Mouse (Mus musculus): ENCODE data around the gene Snx32. TPM values are rescaled to one million over a fixed set of nuclear protein-coding genes. Genes with fewer than 3 reads are reported as not detected.

Snx32 gene
- total RNA-seq, 2 experiments from 2014 or later: 5.1 TPM

DNA sequence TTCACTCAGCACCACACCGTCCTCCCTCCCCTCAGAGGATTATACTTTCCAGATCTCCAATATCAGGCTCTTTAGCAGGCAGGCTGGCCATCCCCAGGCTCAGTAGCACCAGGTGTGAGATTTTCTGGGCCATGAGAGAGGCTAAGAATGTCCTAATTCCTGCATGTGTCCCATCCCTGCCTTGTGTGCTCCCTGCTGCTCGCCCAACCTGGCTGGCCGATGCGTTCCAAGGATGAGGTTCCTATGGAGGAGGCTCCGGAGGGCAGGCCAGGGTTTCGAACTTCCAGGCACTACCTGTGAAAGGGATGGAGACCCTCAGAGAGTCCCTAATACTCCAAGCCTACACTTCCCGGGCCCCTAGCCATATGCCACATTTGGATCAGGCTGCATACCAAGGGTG, 24.5 kb downstream of the Snx32 start:
- intact Hi-C loops (cut with DNase I): loop anchor here (2.0 to 5.0 kb wide), 3 partner anchors 21 to 119 kb away; partner anchors contain the start of genes Banf1, Eif1ad and Sart1
- no peak for DNase-seq

GRCm38 (mm10) chr19:5485371-5485770, 25.0 kb downstream of the Snx32 start:
- intact Hi-C loops (cut with DNase I): loop anchor here (5.0 kb wide), 2 partner anchors 98 to 118 kb away; partner anchors contain the start of genes Banf1, Eif1ad and Sart1
- DNase-seq: no peak

- intact Hi-C loops (cut with DNase I): no loop called here
- DNase-seq: no peak
These were observed 25.8 kb downstream of the Snx32 start for GRCm38 (mm10) chr19:5484496-5484895.

- intact Hi-C loops (cut with DNase I): no loop called here
- no peak for DNase-seq
These were observed 26.7 kb downstream of the Snx32 start for GRCm38 (mm10) chr19:5483386-5484359.

GRCm38 (mm10) chr19:5481398-5481797, 28.9 kb downstream of the Snx32 start:
- no peak for DNase-seq
- intact Hi-C loops (cut with DNase I): no loop called here

GRCm38 (mm10) chr19:5480016-5480415, 30.3 kb downstream of the Snx32 start:
- DNase-seq: no peak
- intact Hi-C loops (cut with DNase I): no loop called here

DNA sequence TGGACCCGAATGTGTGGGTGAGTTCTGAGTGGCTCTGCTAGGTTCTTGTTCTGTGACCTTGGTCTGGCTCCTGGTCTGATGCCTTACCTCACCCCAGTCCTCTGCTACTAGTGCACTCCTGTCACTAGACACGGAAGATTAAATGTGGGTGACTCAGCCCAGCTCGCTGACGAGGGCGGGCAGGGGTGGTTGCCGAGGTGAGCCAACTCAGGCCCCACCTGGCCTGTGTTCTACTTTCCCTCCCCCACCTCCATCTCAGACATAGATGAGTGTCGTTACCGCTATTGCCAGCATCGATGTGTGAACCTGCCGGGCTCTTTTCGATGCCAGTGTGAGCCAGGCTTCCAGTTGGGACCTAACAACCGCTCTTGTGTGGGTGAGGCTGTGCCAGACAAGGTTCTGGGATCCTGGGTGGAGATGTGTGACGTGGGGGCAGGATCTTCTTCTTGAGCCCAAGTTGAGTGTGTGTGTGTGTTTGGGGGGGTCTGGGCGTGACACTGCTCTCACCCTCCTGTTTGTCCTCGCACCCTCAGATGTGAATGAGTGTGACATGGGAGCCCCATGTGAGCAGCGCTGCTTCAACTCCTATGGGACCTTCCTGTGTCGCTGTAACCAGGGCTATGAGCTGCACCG, 32.6 kb downstream of the Snx32 start:
- DNase-seq: no peak
- intact Hi-C loops (cut with DNase I): no loop called here

GRCm38 (mm10) chr19:5477004-5477667, 33.2 kb downstream of the Snx32 start:
- intact Hi-C loops (cut with DNase I): no loop called here
- no peak for DNase-seq

GRCm38 (mm10) chr19:5475069-5475714, 35.1 kb downstream of the Snx32 start:
- no peak for DNase-seq
- intact Hi-C loops (cut with DNase I): no loop called here

DNA sequence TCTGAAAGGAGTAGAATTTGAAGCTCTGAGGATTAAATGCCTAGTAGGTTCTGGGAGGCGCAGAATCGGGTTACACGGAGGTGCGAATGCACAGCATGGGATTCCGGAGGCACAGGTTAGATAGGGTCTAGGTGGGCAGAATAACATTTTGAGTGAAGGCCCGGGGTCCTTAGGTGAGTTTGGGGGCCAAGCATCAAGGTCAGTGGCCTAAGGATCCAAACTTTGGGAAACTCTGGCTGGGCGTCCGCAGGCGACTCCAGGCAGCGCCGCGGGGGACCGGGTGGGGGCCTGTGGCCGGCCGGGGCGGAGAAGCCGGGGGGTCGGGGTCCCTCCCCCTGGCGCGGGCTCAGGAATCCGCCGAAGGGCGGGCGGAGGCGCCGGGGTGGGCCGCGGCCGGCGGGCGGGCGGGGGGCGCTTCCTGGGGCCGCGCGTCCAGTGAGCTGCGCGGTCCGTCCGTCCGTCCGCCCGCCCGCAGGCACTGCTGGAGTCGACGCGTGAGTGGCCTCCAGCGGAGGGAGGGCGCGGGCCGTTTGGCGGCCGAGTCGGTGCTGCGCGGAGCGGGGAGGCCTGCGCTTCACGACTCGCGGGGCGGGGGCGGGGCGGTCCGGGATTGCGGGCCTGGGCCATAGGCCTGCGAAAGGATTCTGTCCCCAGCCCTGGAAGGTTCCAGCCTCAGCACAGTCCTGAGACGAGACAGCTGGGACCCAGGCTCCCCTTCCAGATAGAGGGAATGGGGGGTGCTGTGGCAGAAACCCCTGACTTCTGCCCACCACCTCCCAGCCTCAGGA, 35.9 kb downstream of the Snx32 start:
- intact Hi-C loops (cut with DNase I): no loop called here
- peak; percentile 46 to 65 for DNase-seq

- DNase-seq: peak; percentile 82 to 84
- intact Hi-C loops (cut with DNase I): no loop called here
These were observed 36.6 kb downstream of the Snx32 start, which contains the start of gene Efemp2 for GRCm38 (mm10) chr19:5473720-5474119. Gene Efemp2, plus strand, starts transcription at chr19:5473954.

- DNase-seq: no peak
- intact Hi-C loops (cut with DNase I): no loop called here
These were observed 37.5 kb downstream of the Snx32 start for GRCm38 (mm10) chr19:5472857-5473256.

DNA sequence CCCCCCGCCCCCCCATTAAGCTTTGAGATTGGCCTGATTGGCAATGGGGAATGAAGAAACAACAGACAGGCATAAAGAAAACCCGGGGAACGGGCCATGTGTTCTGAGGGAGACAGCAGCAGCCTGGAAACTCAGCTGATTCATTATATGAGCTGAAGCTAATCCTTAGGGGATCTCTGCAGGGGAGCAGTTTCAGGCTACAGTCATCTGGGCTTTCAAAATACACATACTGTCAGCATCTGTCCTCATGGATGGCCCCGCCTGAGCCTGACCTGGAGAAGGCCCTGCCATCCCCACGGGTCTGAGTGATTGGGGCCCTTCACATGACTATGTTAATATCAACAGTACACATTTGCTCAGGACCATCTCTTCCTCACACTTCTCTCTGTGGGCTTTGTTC, 38.5 kb downstream of the Snx32 start:
- DNase-seq: no peak
- intact Hi-C loops (cut with DNase I): no loop called here

DNA sequence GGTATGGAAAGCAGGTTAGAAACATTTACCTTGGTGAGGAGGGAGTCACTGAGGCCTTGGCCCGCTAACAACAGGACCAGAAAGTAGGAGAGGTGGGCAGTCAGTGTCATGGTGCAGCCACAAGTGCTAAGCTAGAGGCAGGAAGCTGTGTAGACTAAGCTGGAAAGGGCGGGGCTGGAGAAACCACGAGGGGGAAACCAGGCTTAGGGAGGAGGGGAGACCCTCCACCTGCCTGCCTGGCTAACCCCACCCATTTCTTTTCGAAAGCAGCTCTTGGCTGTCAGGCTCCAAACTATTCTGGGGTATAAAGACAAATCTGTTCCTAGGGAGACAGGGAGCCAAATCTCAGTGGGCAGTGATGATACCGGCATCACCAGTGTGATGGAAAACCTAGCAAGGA, 42.0 kb downstream of the Snx32 start, which contains the start of gene Ctsw:
Gene Ctsw, minus strand, starts transcription at position 134 of the 400 bp plus-strand sequence.
- intact Hi-C loops (cut with DNase I): no loop called here
- no peak for DNase-seq

GRCm38 (mm10) chr19:5466916-5467500, 43.3 kb downstream of the Snx32 start:
- intact Hi-C loops (cut with DNase I): no loop called here
- DNase-seq: no peak

GRCm38 (mm10) chr19:5465037-5465436, 45.3 kb downstream of the Snx32 start:
- intact Hi-C loops (cut with DNase I): loop anchor here (2.0 kb wide), 1 partner anchor 22 kb away; no protein-coding TSS in a partner anchor
- no peak for DNase-seq

DNA sequence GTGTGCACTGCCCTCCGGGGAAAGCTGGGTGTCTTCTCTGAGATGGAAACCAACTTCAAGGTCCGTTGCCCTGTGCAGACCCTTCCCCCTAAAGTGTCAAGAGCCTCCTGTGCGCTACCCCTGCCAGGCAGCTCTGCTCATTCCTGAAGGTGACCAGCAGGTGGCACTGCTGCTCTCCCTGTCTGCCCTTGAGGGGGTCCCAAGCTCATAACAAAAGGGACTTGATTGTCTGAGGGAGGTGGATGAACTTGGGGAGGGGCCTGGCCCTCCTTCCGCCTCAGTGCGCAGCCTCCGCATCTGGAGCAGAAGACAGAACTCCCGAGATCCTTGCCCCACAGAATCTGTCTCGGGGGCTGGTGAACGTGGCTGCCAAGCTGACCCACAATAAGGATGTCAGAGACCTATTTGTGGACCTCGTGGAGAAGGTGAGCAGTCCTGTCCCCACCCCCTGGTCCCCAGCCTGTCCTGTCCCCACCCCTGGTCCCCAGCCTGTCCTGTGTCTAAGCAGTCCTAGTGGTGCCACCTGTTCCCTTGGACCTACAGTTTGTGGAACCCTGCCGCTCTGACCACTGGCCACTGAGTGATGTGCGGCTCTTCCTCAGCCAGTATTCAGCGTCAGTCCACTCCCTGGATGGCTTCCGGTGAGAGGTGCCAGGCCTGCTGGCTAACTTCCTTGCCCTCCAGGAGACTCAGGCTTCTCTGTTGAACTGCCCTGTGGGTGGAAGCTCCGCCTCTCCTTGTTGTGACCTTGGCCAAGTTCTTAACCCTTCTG, 46.4 kb downstream of the Snx32 start:
- intact Hi-C loops (cut with DNase I): loop anchor here (2.0 kb wide), 1 partner anchor 23 kb away; no protein-coding TSS in a partner anchor
- DNase-seq: peak; percentile 64 to 65

DNA sequence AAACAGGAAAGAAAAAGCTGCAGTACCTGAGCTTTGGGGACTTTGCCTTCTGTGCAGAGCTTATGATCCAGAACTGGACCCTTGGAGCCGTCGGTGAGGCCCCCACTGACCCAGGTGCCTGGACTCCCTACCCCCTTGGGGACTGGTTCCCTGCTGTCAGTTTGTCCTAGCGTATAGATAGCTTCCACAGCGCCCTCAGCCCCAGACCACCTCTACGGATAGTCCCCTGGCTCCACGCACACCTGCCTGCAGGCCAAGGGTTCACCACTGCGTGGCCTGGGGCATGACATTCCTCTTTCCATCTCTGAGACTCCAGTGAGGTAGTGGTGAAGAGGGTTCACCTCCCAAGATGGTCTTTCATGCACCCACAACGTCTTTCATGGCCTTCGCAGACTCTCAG, 47.1 kb downstream of the Snx32 start:
- intact Hi-C loops (cut with DNase I): no loop called here
- no peak for DNase-seq

All from heart, postnatal 36 days (tissue).